Comparison of ENCODE assay signal across 9 mouse cellular contexts in genomic region chr13:43558959-43559358, GRCm38 (mm10). TPM values are rescaled to one million over a fixed set of nuclear protein-coding genes. Genes with fewer than 3 reads are reported as not detected.
DNase-seq lines count a peak whose midpoint lies in the region; ATAC-seq and TF ChIP-seq lines count a peak whose summit lies in the region.
"Had no signal": no experiment of that assay in that cellular context is flagged by ENCODE, and none has a peak within 500 bp of the region (broad histone marks: within the 10 kb centered on the region; RNA-seq: fewer than 3 reads in every experiment).

No protein-coding gene starts in this region.

- H3K9ac ChIP-seq in heart, embryonic 16.5 days (ENCODE audit: low read length), result peak overlapping the region; percentile 87
- H3K9ac ChIP-seq in liver, embryonic 16.5 days (ENCODE audit: low read depth, low read length), result peak overlapping the region; percentile 83; the same call in 1 of the 2 replicates

- no peaks in the 10 kb centered on the region for H3K27me3 ChIP-seq in heart, embryonic 10.5 days (ENCODE audit: insufficient read depth, poor library complexity, severe bottlenecking)
- H3K27me3 ChIP-seq in E14TG2a.4 (ENCODE audit: insufficient read depth, low read length), result peaks cover 20% of the 10 kb centered on the region
- H3K27me3 ChIP-seq in heart, embryonic 16.5 days (ENCODE audit: control insufficient read depth, insufficient read depth, low read length), result no peaks in the 10 kb centered on the region
- H3K27me3 ChIP-seq in liver, embryonic 16.5 days (ENCODE audit: control insufficient read depth, insufficient read depth, low read depth, low read length), result no peaks in the 10 kb centered on the region

- peaks cover 16% of the 10 kb centered on the region for H3K4me1 ChIP-seq in heart, embryonic 10.5 days
- peaks cover 48% of the 10 kb centered on the region for H3K4me1 ChIP-seq in E14TG2a.4 (replicated peaks; ENCODE audit: low read depth, low read length)
- peaks cover 13% of the 10 kb centered on the region for H3K4me1 ChIP-seq in heart, embryonic 16.5 days (ENCODE audit: control insufficient read depth, insufficient read depth, low read length)
- peaks cover 13% of the 10 kb centered on the region for H3K4me1 ChIP-seq in liver, embryonic 16.5 days (ENCODE audit: control insufficient read depth, low read depth, low read length)

- no peak for DNase-seq in heart, embryonic 10.5 days (ENCODE audit: low spot score)
- no peak for DNase-seq in heart, adult 18-20 months
- no peak for DNase-seq in right cerebral cortex, postnatal 36 days (ENCODE audit: low spot score in 2 of 2)
- DNase-seq in thymus, adult 18-20 months, result no peak

- no peak for TF ChIP-seq CTCF in E14TG2a.4 (conservative IDR thresholded peaks at IDR 0.05; ENCODE audit: low read length)

- no peaks in the 10 kb centered on the region for H3K9me3 ChIP-seq in heart, embryonic 10.5 days
- H3K9me3 ChIP-seq in E14TG2a.4 (ENCODE audit: low read length), result no peaks in the 10 kb centered on the region
- no peaks in the 10 kb centered on the region for H3K9me3 ChIP-seq in heart, embryonic 16.5 days (replicated peaks; ENCODE audit: control insufficient read depth, low read length)
- no peaks in the 10 kb centered on the region for H3K9me3 ChIP-seq in liver, embryonic 16.5 days (replicated peaks; ENCODE audit: control insufficient read depth, low read length)

- 33% methylated on average over 6 of the region's 6 CpGs for WGBS in heart, embryonic 10.5 days
- WGBS in heart, embryonic 16.5 days, result 31% methylated on average over 6 of the region's 6 CpGs
- 24% methylated on average over 6 of the region's 6 CpGs for WGBS in liver, embryonic 16.5 days (ENCODE audit: insufficient replicate concordance)

- peak overlapping the region; percentile 86 for H3K4me3 ChIP-seq in heart, embryonic 10.5 days
- peak overlapping the region; percentile 89 for H3K4me3 ChIP-seq in E14TG2a.4 (replicated peaks; ENCODE audit: low read length)
- H3K4me3 ChIP-seq in heart, embryonic 16.5 days (ENCODE audit: low read length), result peak overlapping the region; percentile 80
- H3K4me3 ChIP-seq in liver, embryonic 16.5 days (ENCODE audit: low read depth, low read length), result peak overlapping the region; percentile 79

- peak overlapping the region; percentile 79 for H3K4me2 ChIP-seq in heart, embryonic 16.5 days (ENCODE audit: low read depth, low read length)
- H3K4me2 ChIP-seq in liver, embryonic 16.5 days (ENCODE audit: low read depth, low read length), result peak overlapping the region; percentile 97

- peaks cover 13% of the 10 kb centered on the region for H3K36me3 ChIP-seq in heart, embryonic 10.5 days
- peaks cover 8% of the 10 kb centered on the region; the same call in 1 of the 2 replicates for H3K36me3 ChIP-seq in E14TG2a.4 (ENCODE audit: insufficient read depth, low read length)
- peaks cover 5% of the 10 kb centered on the region for H3K36me3 ChIP-seq in heart, embryonic 16.5 days (ENCODE audit: control insufficient read depth, insufficient read depth)
- H3K36me3 ChIP-seq in liver, embryonic 16.5 days (ENCODE audit: control insufficient read depth, insufficient read depth), result no peaks in the 10 kb centered on the region

- H3K27ac ChIP-seq in heart, embryonic 10.5 days, result peak overlapping the region; percentile 99; the same call in 1 of the 2 replicates
- H3K27ac ChIP-seq in heart, embryonic 16.5 days (ENCODE audit: low read length), result no peak overlapping the region
- H3K27ac ChIP-seq in liver, embryonic 16.5 days (ENCODE audit: low read length), result no peak overlapping the region

- no peak for ATAC-seq in heart, embryonic 16.5 days (replicated peaks; ENCODE audit: extremely low read depth, insufficient read depth, low FRiP score)
- no peak for ATAC-seq in liver, embryonic 16.5 days (ENCODE audit: low read depth)
- no peak for ATAC-seq in activated CD4-positive, CD25-positive, alpha-beta regulatory T cell, adult 4 months

RNA-seq across cellular contexts. Expression of gene Mcur1, which starts 1.0 kb away (rescaled TPM):
- polyA plus RNA-seq in heart, embryonic 10.5 days (2016; fragmentation: Nextera tagmentation; extraction: Ambion mirVana), result 13.6 and 15.2 TPM in 2 replicates
- 10 to 100 TPM; 49.3 to 52.2 TPM for total RNA-seq in heart, adult 18-20 months (2021)
- polyA plus RNA-seq in heart, embryonic 16.5 days (2015; fragmentation: Nextera tagmentation; extraction: Ambion mirVana), result 14.7 and 16.9 TPM in 2 replicates
- polyA plus RNA-seq in liver, embryonic 16.5 days (2015; fragmentation: Nextera tagmentation; extraction: Ambion mirVana), result 4.9 and 5.4 TPM in 2 replicates
- 10 to 100 TPM; 11.0 to 11.2 TPM for polyA plus RNA-seq in activated CD4-positive, CD25-positive, alpha-beta regulatory T cell, adult 4 months (2017; shearing (Covaris generic))

RNA-seq across cellular contexts. Expression of gene Rnf182, which starts 56.6 kb away (rescaled TPM):
- polyA plus RNA-seq in heart, embryonic 10.5 days (2016; fragmentation: Nextera tagmentation; extraction: Ambion mirVana), result 1.4 and 1.5 TPM in 2 replicates
- not detected for total RNA-seq in heart, adult 18-20 months (2021)
- 1.7 and 2.3 TPM in 2 replicates for polyA plus RNA-seq in heart, embryonic 16.5 days (2015; fragmentation: Nextera tagmentation; extraction: Ambion mirVana)
- not detected in 2 replicates for polyA plus RNA-seq in liver, embryonic 16.5 days (2015; fragmentation: Nextera tagmentation; extraction: Ambion mirVana)
- under 1 TPM in 1 of 2 experiments, not detected in 1; 0.86 TPM for polyA plus RNA-seq in activated CD4-positive, CD25-positive, alpha-beta regulatory T cell, adult 4 months (2017; shearing (Covaris generic))
- polyA plus RNA-seq: CD4-positive, CD25-positive, alpha-beta regulatory T cell, adult 4 months had no signal
